Comparison of ENCODE assay signal across 9 mouse cellular contexts in genomic region chr6:32018105-32018446, GRCm38 (mm10). TPM values are rescaled to one million over a fixed set of nuclear protein-coding genes. Genes with fewer than 3 reads are reported as not detected.
DNase-seq lines count a peak whose midpoint lies in the region; ATAC-seq lines count a peak whose summit lies in the region.
"Had no signal": no experiment of that assay in that cellular context is flagged by ENCODE, and none has a peak within 500 bp of the region (broad histone marks: within the 10 kb centered on the region; RNA-seq: fewer than 3 reads in every experiment).

No protein-coding gene starts in this region.

- H3K27ac ChIP-seq in midbrain, embryonic 16.5 days (ENCODE audit: low read length): no peak overlapping the region
- H3K27ac ChIP-seq in midbrain, embryonic 13.5 days: no peak overlapping the region
- H3K27ac ChIP-seq: macrophage; stomach, embryonic 15.5 days had no signal

- H3K4me3 ChIP-seq in midbrain, embryonic 16.5 days (ENCODE audit: low read depth, low read length): no peak overlapping the region
- H3K4me3 ChIP-seq in midbrain, embryonic 13.5 days (replicated peaks): no peak overlapping the region
- H3K4me3 ChIP-seq: stomach, embryonic 15.5 days had no signal

- intact Hi-C loops in heart, postnatal 10 days (cut with DNase I): loop anchor here (5.0 kb wide), 1 partner anchor 574 kb away; no protein-coding TSS in a partner anchor

- no peaks in the 10 kb centered on the region for H3K27me3 ChIP-seq in midbrain, embryonic 16.5 days (ENCODE audit: control insufficient read depth, insufficient read depth, low read depth, low read length)
- no peaks in the 10 kb centered on the region for H3K27me3 ChIP-seq in midbrain, embryonic 13.5 days
- H3K27me3 ChIP-seq: stomach, embryonic 15.5 days had no signal

- ATAC-seq in midbrain, embryonic 16.5 days: 0 out of 2 replicates have a peak, but pooled peaks have one; percentile 21
- ATAC-seq in midbrain, embryonic 13.5 days: no peak

- peak; percentile 83 for DNase-seq in cerebellum, adult 9-10 months
- peak; percentile 77 to 83 for DNase-seq in heart, postnatal 10 days
- DNase-seq in lung, postnatal 10 days: peak; percentile 84
- no peak for DNase-seq in embryo, embryonic 10 days (ENCODE audit: low spot score)
- DNase-seq in natural killer cell, adult 2 months (ENCODE audit: low spot score in 2 of 2): no peak

- 74% methylated on average over 5 of the region's 5 CpGs for WGBS in midbrain, embryonic 16.5 days
- WGBS in midbrain, embryonic 13.5 days: 85% methylated on average over 5 of the region's 5 CpGs

- no peak overlapping the region for H3K4me2 ChIP-seq in midbrain, embryonic 16.5 days (ENCODE audit: low read length)
- no peak overlapping the region for H3K4me2 ChIP-seq in midbrain, embryonic 13.5 days (replicated peaks)
- H3K4me2 ChIP-seq: stomach, embryonic 15.5 days had no signal

- H3K9ac ChIP-seq in midbrain, embryonic 16.5 days (ENCODE audit: low read depth, low read length): no peak overlapping the region
- H3K9ac ChIP-seq in midbrain, embryonic 13.5 days (replicated peaks): no peak overlapping the region
- H3K9ac ChIP-seq: stomach, embryonic 15.5 days had no signal

- no peaks in the 10 kb centered on the region for H3K4me1 ChIP-seq in midbrain, embryonic 16.5 days (ENCODE audit: control insufficient read depth, insufficient read depth, low read length)
- no peaks in the 10 kb centered on the region for H3K4me1 ChIP-seq in midbrain, embryonic 13.5 days (replicated peaks)
- H3K4me1 ChIP-seq: stomach, embryonic 15.5 days had no signal

- H3K36me3 ChIP-seq in midbrain, embryonic 16.5 days (ENCODE audit: control insufficient read depth, insufficient read depth, low read length): no peaks in the 10 kb centered on the region
- no peaks in the 10 kb centered on the region for H3K36me3 ChIP-seq in midbrain, embryonic 13.5 days
- H3K36me3 ChIP-seq: stomach, embryonic 15.5 days had no signal

- no peaks in the 10 kb centered on the region for H3K9me3 ChIP-seq in midbrain, embryonic 16.5 days (replicated peaks; ENCODE audit: control insufficient read depth, low read length, poor library complexity, severe bottlenecking)
- H3K9me3 ChIP-seq in midbrain, embryonic 13.5 days: no peaks in the 10 kb centered on the region
- H3K9me3 ChIP-seq: stomach, embryonic 15.5 days had no signal

RNA-seq across cellular contexts. Expression of gene 1700012A03Rik, which starts 32.0 kb away (rescaled TPM):
- not detected in 2 replicates for polyA plus RNA-seq in midbrain, embryonic 16.5 days (2015; fragmentation: Nextera tagmentation; extraction: Ambion mirVana)
- polyA plus RNA-seq in midbrain, embryonic 13.5 days (2015; fragmentation: Nextera tagmentation; extraction: Ambion mirVana): not detected in 2 replicates
- total RNA-seq in heart, postnatal 10 days (2021): not detected
- polyA plus RNA-seq: macrophage; stomach, embryonic 15.5 days had no signal

Comparison
In these comparisons a context has a peak if more than half of its experiments do, and no peak if none do; other contexts are left out.
1. DNase-seq: peak in cerebellum, adult 9-10 months (single experiment), heart, postnatal 10 days (2 of 2) and lung, postnatal 10 days (single experiment); none in embryo, embryonic 10 days (single experiment) and natural killer cell, adult 2 months (0 of 2).